Mouse (Mus musculus): ENCODE results near the gene Ctnna2.

GRCm38 (mm10) chr6:77324327-77324726, 655.2 kb downstream of the Ctnna2 start:
- TF ChIP-seq CTCF (IDR thresholded peaks at IDR 0.05; ENCODE audit: extremely low read depth, insufficient read depth, low read length) (no peak), POLR2A (IDR thresholded peaks at IDR 0.05; ENCODE audit: extremely low read depth, insufficient read depth, low read length) (no peak)
